9 mouse cellular contexts compared by ENCODE assay signal in the genomic region with DNA sequence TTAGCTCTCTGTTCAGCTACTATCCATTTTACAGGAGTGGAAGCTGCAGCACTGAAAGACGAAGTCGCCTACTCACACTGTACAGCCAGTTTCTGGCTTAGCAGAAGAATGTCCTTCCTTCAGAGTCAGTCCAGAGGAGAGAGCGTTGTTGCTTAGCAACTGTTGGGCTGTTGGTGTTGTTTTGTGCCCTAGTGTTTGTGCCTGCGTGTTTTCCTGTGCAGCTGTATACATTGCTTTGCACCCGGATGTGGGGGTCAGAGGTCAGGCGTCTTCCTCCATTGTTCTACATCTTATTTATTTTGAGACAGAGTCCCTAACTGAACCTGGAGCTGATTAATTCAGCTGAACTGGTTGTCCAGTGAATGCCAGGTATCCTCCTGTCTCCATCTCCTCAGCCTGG. TPM values are rescaled to one million over a fixed set of nuclear protein-coding genes. Genes with fewer than 3 reads are reported as not detected.
A peak's percentile ranks its signal among the peaks of the same experiment; 100 is the strongest.
DNase-seq lines count a peak whose midpoint lies in the region; ATAC-seq and TF ChIP-seq lines count a peak whose summit lies in the region.
"Had no signal": no experiment of that assay in that cellular context is flagged by ENCODE, and none has a peak within 500 bp of the region (broad histone marks: within the 10 kb centered on the region; RNA-seq: fewer than 3 reads in every experiment).

No protein-coding gene starts in this region.

- intact Hi-C loops in heart, adult 2 months (cut with DNase I), result no loop called here
- intact Hi-C loops in heart, postnatal 25 days (cut with DNase I), result no loop called here
- intact Hi-C loops in heart, postnatal 14 days (cut with DNase I), result loop anchor here (2.0 kb wide), 1 partner anchor 18 kb away; the partner anchor contains the start of gene Ifnar1

- peak in 1 of 2 experiments; percentile 42 for DNase-seq in heart, adult 2 months
- no peak for DNase-seq in heart, postnatal 25 days (ENCODE audit: low spot score)
- DNase-seq in heart, postnatal 14 days, result peak; percentile 33 to 36
- DNase-seq in liver, postnatal 0 days, result peak; percentile 58
- no peak for DNase-seq in spleen, postnatal 4 days (ENCODE audit: low spot score in 2 of 2)

- ATAC-seq in liver, postnatal 0 days, result no peak
- no peak for ATAC-seq in erythroid progenitor cell, adult 5-6 weeks (replicated peaks; ENCODE audit: low FRiP score, poor library complexity, severe bottlenecking)
- no peak for ATAC-seq in megakaryocyte progenitor cell, adult 5-6 weeks (replicated peaks; ENCODE audit: poor library complexity)

- no peak overlapping the region for H3K4me3 ChIP-seq in heart, adult 2 months
- peak overlapping the region; percentile 73 for H3K4me3 ChIP-seq in bone marrow, adult 2 months (replicated peaks; ENCODE audit: control insufficient read depth, low read depth, low read length)
- H3K4me3 ChIP-seq in liver, postnatal 0 days (ENCODE audit: low read depth, low read length), result peak overlapping the region; percentile 67

- H3K79me2 ChIP-seq in heart, adult 2 months (replicated peaks; ENCODE audit: control insufficient read depth, insufficient read depth, low read length), result no peaks in the 10 kb centered on the region

- TF ChIP-seq POLR2A in heart, adult 2 months (IDR thresholded peaks at IDR 0.05; ENCODE audit: insufficient read depth, low read depth, low read length), result peak; percentile 24; the same call in 1 of the 2 replicates
- no peak for TF ChIP-seq POLR2A in bone marrow, adult 2 months (IDR thresholded peaks at IDR 0.05; ENCODE audit: borderline replicate concordance, control insufficient read depth, low read depth, low read length)

- 32% methylated on average over 6 of the region's 6 CpGs for WGBS in heart, adult 2 months
- WGBS in bone marrow, adult 2 months, result 84% methylated on average over 6 of the region's 6 CpGs
- 63% methylated on average over 6 of the region's 6 CpGs for WGBS in liver, postnatal 0 days (ENCODE audit: insufficient replicate concordance)

- H3K27me3 ChIP-seq in heart, adult 2 months (ENCODE audit: control insufficient read depth, insufficient read depth, low read length), result no peaks in the 10 kb centered on the region
- no peaks in the 10 kb centered on the region for H3K27me3 ChIP-seq in liver, postnatal 0 days (ENCODE audit: insufficient read depth, low read length)
- H3K27me3 ChIP-seq: CH12.LX had no signal

- no peaks in the 10 kb centered on the region for H3K36me3 ChIP-seq in heart, adult 2 months (ENCODE audit: control insufficient read depth, insufficient read depth, low read length)
- H3K36me3 ChIP-seq in liver, postnatal 0 days (replicated peaks; ENCODE audit: insufficient read depth, low read length), result peaks cover 15% of the 10 kb centered on the region; the same call in 1 of the 2 replicates

- H3K27ac ChIP-seq in heart, adult 2 months, result no peak overlapping the region; the same call in 1 of the 2 replicates
- H3K27ac ChIP-seq in bone marrow, adult 2 months (ENCODE audit: control insufficient read depth, insufficient read depth, low read depth, low read length, poor library complexity), result no peak overlapping the region
- H3K27ac ChIP-seq in liver, postnatal 0 days (ENCODE audit: low read depth), result peak overlapping the region; percentile 52

- no peaks in the 10 kb centered on the region for H3K9me3 ChIP-seq in liver, postnatal 0 days (ENCODE audit: low read length)

- H3K4me2 ChIP-seq in liver, postnatal 0 days (ENCODE audit: low read depth, low read length), result peak overlapping the region; percentile 81

- no peak for TF ChIP-seq CTCF in heart, adult 2 months (IDR thresholded peaks at IDR 0.05)
- no peak for TF ChIP-seq CTCF in bone marrow, adult 2 months (IDR thresholded peaks at IDR 0.05; ENCODE audit: control insufficient read depth, insufficient read depth, low read length)
- TF ChIP-seq CTCF in liver, postnatal 0 days (IDR thresholded peaks at IDR 0.05; ENCODE audit: low read depth), result no peak

- 0 out of 2 replicates have a peak, but pooled peaks have one; percentile 18 for TF ChIP-seq EP300 in heart, adult 2 months (IDR thresholded peaks at IDR 0.05; ENCODE audit: insufficient read depth, low read depth, low read length)
- TF ChIP-seq EP300 in liver, postnatal 0 days (IDR thresholded peaks at IDR 0.05; ENCODE audit: low read depth), result 0 out of 2 replicates have a peak, but pooled peaks have one; percentile 40

- peaks cover 7% of the 10 kb centered on the region for H3K4me1 ChIP-seq in heart, adult 2 months (ENCODE audit: control insufficient read depth, insufficient read depth, low read length)
- peaks cover 3% of the 10 kb centered on the region; the same call in 1 of the 2 replicates for H3K4me1 ChIP-seq in bone marrow, adult 2 months (ENCODE audit: control insufficient read depth, insufficient read depth, low read length)
- H3K4me1 ChIP-seq in liver, postnatal 0 days (ENCODE audit: insufficient read depth), result peaks cover 32% of the 10 kb centered on the region

- H3K9ac ChIP-seq in heart, adult 2 months (ENCODE audit: low read depth, low read length), result no peak overlapping the region
- peak overlapping the region; percentile 81 for H3K9ac ChIP-seq in liver, postnatal 0 days (replicated peaks)

RNA-seq across cellular contexts. Expression of gene Ifnar1, which starts 18.5 kb away (rescaled TPM):
- total RNA-seq in heart, adult 2 months (2021), result 10 to 100 TPM; 23.6 to 24.0 TPM
- polyA plus RNA-seq in heart, adult 2 months (2012; rRNA removed), result 12.5 and 20.2 TPM in 2 replicates
- total RNA-seq in heart, postnatal 25 days (2021), result 10 to 100 TPM; 30.5 to 39.7 TPM
- polyA plus RNA-seq in bone marrow, adult 2 months (2011; ENCODE audit: insufficient read depth, insufficient read length, low replicate concordance, missing spikeins), result 10.3 and 15.9 TPM in 2 replicates
- 10 to 100 TPM; 36.6 to 42.0 TPM for total RNA-seq in heart, postnatal 14 days (2021)
- polyA plus RNA-seq in liver, postnatal 0 days (2015; fragmentation: Nextera tagmentation; extraction: Ambion mirVana), result 16.3 and 16.6 TPM in 2 replicates
- total RNA-seq in erythroid progenitor cell, adult 5-6 weeks (2015; ENCODE audit: low replicate concordance), result 31.9 and 32.1 TPM in 2 replicates
- 38.1 and 46.3 TPM in 2 replicates for total RNA-seq in erythroid progenitor cell, adult 5-6 weeks (2017; ENCODE audit: low replicate concordance)
- 32.2 and 33.3 TPM in 2 replicates for total RNA-seq in megakaryocyte progenitor cell, adult 5-6 weeks (2015)
- 34.7 and 36.3 TPM in 2 replicates for total RNA-seq in megakaryocyte progenitor cell, adult 5-6 weeks (2017)

Comparison
In these comparisons a context has a peak if more than half of its experiments do, and no peak if none do; other contexts are left out.
1. DNase-seq: peak in heart, postnatal 14 days (2 of 2) and liver, postnatal 0 days (single experiment); none in heart, postnatal 25 days (single experiment) and spleen, postnatal 4 days (0 of 2).